Mouse (Mus musculus) adrenal gland, postnatal 14 days (tissue): ENCODE results near the gene Slc25a5. TPM values are rescaled to one million over a fixed set of nuclear protein-coding genes. Genes with fewer than 3 reads are reported as not detected.
A peak's percentile ranks its signal among the peaks of the same experiment; 100 is the strongest.
"Not testable (repeated sequence)": the region's sequence is repeated elsewhere in the genome, so short reads cannot be mapped to it uniquely, and the experiment has no call there.

Experiments
- DNase-seq: peaks from one replicate; pipeline ENCODE4 v3.0.0; 2021; ENCODE audit warnings: mixed read lengths
- long read RNA-seq, 2 experiments: library from polyadenylated mRNA; stranded (forward); transcript quantifications; one replicate each; pipeline ENCODE4 v2.0.0; 2021
- total RNA-seq: library from RNA; stranded (reverse); gene quantifications from 2 replicates; pipeline ENCODE4 v1.2.3, GENCODE M21; 2021

Gene Slc25a5
- total RNA-seq, result 588 and 637 TPM in 2 replicates
- long read RNA-seq, experiment 1, transcript Slc25a5-201 (4 exons, 1,240 nt), result major isoform, 855 of 1,914 reads
- long read RNA-seq, experiment 1, partial matches to known transcripts, result 1,051 of 1,914 reads
- long read RNA-seq, experiment 1, other reads (novel, unspliced or antisense), result 8 of 1,914 reads
- long read RNA-seq, experiment 2, transcript Slc25a5-201 (4 exons, 1,240 nt), result major isoform, 714 of 2,141 reads
- long read RNA-seq, experiment 2, partial matches to known transcripts, result 8 of 2,141 reads
- long read RNA-seq, experiment 2, other reads (novel, unspliced or antisense), result 1,417 of 2,141 reads

- peak; percentile 92 for DNase-seq
Observed at GRCm38 (mm10) chrX:36795424-36796162, at the start of gene Slc25a5. Gene Slc25a5, plus strand, starts transcription at chrX:36795651.

DNA sequence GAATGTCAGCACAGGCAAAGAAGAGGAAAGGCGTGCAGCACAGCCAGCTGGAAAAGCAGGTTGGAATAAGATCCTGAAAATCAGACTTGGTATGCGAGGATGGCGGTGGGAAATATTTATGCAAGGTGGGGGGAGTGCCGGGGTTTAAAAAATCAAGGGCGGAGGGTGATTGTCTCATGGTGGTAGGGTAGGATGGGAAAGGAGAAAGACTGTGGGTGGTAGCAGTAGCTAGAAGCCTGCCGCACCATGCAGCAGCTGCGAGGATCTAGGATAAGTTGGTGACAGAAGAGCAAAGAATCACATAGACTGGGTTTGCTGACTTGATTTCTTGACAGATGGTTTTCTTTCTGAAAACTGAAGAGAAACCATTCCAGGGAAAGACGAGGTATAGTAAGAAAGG lies 48.7 kb upstream of the Slc25a5 start:
- DNase-seq, result no peak

DNA sequence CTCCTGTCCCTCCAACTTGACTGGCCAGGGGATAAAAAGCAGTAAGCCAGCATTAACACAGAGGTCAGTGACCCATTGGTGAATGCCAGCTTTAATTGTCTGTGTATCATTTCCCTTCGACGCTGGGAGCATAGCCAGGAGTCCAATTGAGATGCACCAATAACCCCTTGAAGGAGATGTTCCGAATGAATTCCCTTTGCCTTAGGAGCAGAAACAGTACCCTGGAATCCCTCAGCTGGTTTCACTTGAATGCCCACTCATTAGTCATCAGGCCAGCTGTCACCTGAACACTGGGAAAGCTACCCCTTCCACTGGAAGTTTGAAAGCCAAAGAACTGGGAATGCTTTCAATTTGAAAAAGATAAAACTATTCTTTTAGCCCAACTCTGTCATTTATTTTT lies 46.9 kb upstream of the Slc25a5 start:
- no peak for DNase-seq

- no peak for DNase-seq
Observed at GRCm38 (mm10) chrX:36749281-36749785, 46.1 kb upstream of the Slc25a5 start.

DNA sequence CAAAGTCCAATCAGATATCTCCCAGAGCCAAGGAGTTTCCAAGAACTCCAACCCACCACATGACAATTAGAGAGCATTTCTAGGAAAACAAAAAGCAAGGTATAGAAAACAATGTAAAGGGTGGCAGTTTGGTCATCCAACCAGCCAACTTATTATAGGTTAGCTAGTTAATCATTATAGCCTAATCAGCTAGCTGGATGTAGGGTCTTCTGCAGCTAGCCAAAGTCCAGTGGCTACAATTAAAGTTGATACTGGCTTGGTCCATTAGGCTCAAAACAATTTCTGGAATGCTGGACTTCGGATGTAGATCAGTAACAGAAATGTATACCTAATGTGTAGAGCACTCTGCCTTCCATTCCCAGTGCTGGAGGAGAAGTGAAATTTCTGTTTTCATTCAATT lies 44.9 kb upstream of the Slc25a5 start:
- DNase-seq, result no peak

DNA sequence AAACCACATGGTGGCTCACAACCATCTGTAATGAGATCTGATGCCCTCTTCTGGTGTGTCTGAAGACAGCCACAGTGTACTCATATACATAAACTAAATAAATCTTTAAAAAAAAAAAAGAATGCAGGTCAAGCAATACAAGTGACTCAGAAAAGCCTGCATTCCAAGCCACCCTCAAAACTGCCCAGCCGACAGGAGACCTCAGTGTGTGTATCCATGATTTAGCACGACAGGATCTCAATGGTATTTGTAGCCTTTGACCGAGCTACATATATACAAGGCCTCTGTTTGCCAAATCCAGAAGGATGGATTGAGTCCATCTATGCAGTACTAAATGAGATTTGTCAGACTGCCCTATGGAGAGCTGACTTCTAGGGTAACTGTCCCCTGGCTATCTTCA lies 42.9 kb upstream of the Slc25a5 start:
- DNase-seq, result no peak

DNA sequence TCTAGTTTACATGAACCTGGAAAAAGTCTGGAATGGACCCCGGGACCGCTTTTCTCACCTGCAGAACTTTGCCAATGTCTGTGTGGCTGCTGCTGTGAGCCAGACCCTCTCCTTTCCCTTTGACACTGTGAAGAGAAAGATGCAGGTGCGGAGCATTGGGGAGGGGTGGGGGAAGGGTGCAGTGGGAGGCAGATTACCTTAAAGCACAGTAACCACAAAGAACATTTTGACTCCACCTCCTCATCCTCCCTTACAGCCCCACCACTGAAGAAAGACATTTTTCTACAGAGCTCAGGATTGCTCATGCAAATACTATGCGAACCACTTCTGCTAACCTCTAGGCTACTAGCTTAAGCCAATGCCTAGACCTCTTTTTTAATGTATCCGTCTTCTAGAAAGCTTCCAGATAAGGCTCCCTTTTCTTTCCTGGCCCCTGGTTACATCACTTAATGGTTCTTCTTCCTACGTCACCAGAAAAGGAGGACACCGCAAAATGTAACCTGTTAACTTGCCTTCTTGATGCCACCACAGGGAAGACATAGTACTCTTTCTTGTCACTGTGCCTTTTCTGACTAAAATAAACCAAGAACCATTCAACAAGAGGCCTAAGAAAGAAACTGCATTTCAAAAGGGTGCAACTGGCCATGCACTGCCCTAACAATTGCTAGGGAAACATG lies 37.5 kb upstream of the Slc25a5 start:
- no peak for DNase-seq

DNA sequence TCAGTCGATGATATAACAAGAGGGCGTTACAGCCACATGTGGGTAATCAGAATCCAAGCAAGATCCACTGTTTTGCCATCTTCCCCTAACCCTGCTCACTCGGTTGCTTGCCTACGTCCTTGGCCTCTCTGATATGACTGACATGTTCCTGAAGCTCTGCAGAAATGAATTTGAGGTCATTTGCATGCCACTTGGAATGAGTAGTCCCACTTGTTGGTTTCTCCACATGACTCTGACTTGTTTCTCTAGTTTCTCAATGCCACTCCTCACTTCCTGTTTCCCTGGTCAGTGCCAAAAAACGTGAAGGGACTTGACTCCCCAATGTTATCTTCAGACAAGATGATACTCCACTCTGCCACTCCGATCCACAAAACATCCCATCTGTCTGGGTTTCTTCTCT lies 36.9 kb upstream of the Slc25a5 start:
- DNase-seq, result no peak

GRCm38 (mm10) chrX:36760946-36761635 lies 34.4 kb upstream of the Slc25a5 start:
- peak; percentile 40 for DNase-seq

DNA sequence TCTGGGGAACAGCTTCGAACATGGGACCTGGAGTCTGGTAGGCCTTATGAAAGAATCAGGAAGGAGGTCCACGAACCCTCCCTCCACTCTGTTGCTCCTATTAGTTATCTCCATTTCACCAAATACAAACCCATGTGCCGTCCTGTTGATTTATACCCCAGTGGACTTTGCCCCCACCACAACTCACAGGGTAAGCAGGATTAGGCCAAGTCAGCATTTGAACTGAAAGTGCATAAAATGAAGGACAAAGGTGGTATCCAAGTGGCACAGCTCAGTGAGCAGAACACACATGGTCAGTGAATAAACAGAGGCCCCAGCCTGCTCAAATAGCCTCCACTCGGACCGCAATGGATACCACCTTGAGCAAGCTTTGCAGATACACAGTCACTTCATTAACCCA lies 33.2 kb upstream of the Slc25a5 start:
- no peak for DNase-seq

DNA sequence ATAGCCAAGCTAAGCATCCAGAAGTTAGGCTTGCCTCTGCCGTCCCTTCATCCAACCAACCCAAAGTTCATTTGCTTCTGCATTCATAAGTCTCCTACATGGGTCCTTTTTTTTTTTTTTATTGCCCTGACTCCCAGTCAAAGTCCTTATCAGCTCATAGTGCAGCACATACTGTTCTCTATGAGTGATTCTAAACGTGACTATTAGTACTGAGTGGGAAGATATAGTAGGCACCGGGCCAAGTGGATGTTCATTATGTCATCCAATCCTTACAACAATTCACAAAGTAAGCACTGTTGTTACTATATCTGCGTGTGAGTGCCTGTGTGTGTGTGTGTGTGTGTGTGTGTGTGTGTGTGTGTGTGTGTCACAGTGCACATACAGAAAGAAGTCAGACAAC lies 32.6 kb upstream of the Slc25a5 start:
- DNase-seq, result no peak

DNA sequence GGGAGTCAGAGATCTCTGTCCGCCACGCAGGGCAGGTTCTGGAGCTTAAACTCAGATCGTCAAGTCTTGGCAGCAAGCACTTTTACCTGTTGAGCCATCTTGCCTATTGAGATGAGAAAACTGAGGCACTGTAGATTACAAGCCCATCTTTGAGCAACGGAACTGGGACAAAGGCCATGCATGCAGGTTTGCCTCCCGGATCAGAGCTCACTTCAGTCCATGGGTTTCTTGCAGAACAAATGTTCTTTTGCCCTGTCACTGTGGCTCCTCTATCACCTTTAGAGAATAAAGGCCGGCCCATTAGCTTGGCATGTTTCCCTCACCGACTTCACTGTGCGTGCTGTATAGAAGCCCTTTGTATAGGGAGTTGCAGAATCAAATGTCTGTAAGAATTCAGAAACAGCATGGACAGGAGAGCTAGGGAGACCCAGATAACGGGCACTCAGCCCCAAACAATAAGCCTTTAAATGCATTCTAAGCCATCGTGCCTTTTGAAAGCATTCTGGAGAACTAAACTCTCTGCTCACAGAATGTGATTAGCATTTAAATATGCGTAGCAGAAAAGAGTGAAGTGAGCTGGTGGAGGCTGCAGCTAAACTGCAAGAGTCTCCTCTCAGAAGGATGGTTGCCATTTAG lies 32.0 kb upstream of the Slc25a5 start:
- DNase-seq, result no peak

GRCm38 (mm10) chrX:36763934-36764317 lies 31.5 kb upstream of the Slc25a5 start:
- no peak for DNase-seq

- no peak for DNase-seq
Observed at GRCm38 (mm10) chrX:36767386-36767785, 28.1 kb upstream of the Slc25a5 start.

GRCm38 (mm10) chrX:36772591-36772990 lies 22.9 kb upstream of the Slc25a5 start:
- no peak for DNase-seq

DNA sequence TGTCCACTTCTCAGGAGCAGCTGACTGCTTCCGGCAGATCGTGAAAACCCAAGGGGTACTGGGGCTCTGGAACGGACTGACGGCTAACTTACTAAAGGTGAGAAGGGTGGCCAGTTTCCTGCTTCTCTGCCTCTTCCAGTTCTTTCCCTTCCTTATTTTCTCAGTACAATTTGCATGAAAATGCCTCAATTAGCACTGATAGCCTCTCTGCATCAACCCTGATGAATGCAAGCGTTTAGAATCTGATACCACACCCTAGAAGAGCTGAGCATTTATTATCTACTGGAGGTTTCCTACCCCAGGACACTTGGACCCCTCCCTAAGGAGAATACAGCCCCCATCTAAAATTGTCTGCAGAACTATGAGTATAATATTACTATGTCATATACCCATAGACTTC lies 19.9 kb upstream of the Slc25a5 start:
- no peak for DNase-seq

DNA sequence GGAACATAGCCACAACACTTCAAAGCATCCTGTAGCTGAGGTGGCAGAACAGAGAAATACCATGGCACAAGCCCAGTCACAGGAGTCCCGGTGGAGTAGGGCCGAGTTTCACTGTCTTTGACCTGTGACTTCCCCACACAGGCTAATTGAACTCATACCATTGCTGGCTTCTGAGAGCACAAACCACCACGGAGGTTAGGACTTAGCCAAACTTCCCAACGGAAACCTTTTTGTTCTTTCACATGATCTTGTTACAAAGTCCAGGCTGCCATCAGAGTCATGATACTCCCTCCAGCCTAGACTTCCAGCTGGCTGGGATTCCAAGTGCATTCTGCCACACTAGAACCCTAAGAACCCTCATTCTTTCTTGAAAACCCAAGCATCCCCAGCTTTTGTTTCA lies 17.8 kb upstream of the Slc25a5 start:
- no peak for DNase-seq

- no peak for DNase-seq
Observed at GRCm38 (mm10) chrX:36789360-36789759, 6.1 kb upstream of the Slc25a5 start.

DNA sequence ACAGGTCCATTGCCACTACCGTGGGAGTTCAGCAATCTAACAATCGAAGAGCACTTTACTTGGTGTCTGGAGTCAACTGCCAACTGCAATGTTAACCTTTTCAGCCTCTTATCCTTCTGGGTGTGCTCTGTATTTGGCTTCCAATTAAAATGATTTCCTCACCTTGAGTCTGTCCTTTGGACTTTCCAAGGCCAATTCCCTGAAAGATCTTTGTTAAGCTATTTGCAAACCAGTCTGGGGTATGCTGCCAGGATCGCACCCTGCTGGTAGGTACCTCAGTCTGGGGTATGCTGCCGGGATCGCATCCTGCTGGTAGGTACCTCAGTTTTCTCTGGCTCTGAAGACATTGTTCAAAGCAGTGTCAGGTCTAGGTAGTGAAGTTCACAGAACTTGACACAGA lies 880 bp upstream of the Slc25a5 start:
- DNase-seq, result no peak

GRCm38 (mm10) chrX:36796163-36796581 lies 721 bp downstream of the Slc25a5 start:
- peak; percentile 91 for DNase-seq

DNA sequence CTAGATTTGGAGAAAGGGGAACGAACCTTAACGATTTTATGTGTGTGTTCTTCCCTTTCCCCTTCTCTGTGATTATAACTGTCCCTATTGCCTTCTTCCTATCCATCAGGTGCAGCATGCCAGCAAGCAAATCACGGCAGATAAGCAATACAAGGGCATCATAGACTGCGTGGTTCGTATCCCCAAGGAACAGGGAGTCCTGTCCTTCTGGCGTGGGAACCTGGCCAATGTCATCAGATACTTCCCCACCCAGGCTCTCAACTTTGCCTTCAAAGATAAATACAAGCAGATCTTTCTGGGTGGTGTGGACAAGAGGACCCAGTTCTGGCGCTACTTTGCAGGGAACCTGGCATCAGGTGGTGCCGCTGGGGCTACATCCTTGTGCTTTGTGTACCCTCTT lies 1.3 kb downstream of the Slc25a5 start:
- DNase-seq, result not testable (repeated sequence)
